Mouse (Mus musculus) brain, embryonic 14.5 days (tissue): ENCODE measurements around the gene Vangl2.

Source experiments
- CTCF ChIP-seq: fragments of 200-500 bp; IDR thresholded peaks from 2 replicates; pipeline ENCODE4 v1.5.1; 2012; ENCODE audit warnings: inconsistent platforms, mild to moderate bottlenecking, moderate library complexity, borderline replicate concordance; ENCODE audit not compliant: insufficient read depth, insufficient read length; ENCODE audit errors: extremely low read depth
- POLR2A ChIP-seq: fragments of 200-500 bp; IDR thresholded peaks from 2 replicates; pipeline ENCODE4 v1.6.1; 2012; ENCODE audit warnings: mild to moderate bottlenecking, inconsistent platforms, borderline replicate concordance; ENCODE audit not compliant: poor library complexity, insufficient read depth, insufficient read length, severe bottlenecking; ENCODE audit errors: extremely low read depth

GRCm38 (mm10) chr1:172072604-172073003, 44.4 kb upstream of the Vangl2 start:
- TF ChIP-seq POLR2A = no peak
- no peak for TF ChIP-seq CTCF
